Mouse (Mus musculus) layer of hippocampus, adult 9-11 months (tissue): ENCODE measurements at regions not wholly inside any gene's neighbourhood (a gene's known extent, or its start where the extent isn't known, plus 50 kb on each side); places are given as distances from the start of the nearest gene placed in this dataset.
A peak's percentile ranks its signal among the peaks of the same experiment; 100 is the strongest.

Source experiments
- DNase-seq: peaks from one replicate; pipeline ENCODE4 v3.0.0; 2022

DNA sequence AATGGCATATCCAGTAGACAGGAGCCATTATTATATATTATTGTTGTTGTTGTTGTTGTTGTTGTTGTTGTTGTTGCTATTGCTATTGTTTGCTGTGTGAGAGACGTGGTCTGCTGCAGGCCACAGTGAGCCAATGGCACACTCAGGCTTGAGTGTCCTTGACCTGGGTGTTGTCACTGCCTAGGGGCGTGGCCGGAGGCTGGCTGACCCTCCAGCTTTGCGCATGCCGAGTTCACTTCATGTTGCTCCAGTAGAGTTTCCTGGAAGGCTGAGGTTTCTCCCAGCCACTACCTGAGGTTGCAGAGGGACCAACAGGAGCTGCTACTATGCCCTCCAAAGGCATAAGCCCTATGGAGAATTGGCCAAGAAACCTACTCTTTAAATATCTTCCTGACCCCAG, 83.1 kb upstream of the Csf3r start:
- no peak for DNase-seq

DNA sequence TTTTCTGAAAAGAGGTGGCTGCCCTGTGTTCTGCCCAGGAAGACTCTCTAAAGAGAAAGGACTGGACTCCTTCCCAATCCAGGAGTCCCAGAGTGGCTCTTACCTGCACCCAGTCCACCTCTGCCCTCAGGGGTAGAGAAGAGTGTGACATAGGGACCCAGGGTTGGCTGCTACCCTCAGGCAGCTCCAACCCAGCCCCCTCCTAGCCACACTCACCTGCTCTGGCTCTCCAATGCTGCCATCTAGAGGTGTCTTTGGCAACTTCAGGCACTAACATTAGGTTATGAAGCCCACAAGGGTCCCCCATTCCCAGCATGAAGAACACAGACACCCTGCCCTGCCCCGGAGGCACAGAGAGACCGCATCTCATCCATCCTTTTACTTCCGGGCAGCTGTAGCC, 82.4 kb upstream of the Csf3r start:
- DNase-seq = peak; percentile 14

DNA sequence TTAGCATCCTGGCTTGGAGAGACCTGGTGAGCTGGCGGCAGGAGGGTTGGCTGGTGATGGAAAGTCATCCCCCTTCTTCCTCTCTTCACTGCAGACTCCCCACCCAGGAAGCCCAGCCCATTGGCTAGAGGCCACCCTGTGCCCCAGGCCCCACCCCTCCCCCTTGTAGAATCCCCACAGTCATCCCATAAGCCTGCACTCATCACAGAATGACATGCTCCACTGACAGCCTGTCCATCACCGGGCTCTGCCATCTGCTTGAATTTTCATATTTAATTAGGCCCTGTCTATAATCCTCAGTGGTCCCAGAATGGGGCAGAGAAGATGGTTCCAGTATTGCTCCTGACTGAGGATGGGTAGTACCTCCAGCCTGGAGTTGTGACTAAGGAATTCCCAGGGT, 79.3 kb upstream of the Csf3r start:
- DNase-seq = no peak

DNA sequence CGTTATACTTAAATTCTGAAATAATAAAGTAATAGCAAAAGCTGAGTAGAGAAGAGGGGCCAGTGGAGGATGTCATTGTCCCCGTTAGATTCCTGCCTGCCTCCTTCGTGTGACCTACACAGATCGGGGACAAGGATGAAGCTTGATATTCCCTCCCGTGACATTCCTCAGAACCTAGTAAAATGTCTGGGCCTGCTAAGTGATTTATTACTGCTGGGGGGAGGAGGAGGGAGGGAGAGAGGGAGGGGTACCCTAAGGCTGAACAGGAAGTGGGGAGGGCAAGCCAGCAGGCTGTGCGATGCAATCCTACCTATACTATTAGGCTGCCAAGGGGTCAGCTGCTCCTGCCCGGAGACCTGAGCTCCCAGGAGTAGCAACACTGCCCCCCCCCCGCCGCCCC, 64.9 kb upstream of the Csf3r start:
- no peak for DNase-seq

DNA sequence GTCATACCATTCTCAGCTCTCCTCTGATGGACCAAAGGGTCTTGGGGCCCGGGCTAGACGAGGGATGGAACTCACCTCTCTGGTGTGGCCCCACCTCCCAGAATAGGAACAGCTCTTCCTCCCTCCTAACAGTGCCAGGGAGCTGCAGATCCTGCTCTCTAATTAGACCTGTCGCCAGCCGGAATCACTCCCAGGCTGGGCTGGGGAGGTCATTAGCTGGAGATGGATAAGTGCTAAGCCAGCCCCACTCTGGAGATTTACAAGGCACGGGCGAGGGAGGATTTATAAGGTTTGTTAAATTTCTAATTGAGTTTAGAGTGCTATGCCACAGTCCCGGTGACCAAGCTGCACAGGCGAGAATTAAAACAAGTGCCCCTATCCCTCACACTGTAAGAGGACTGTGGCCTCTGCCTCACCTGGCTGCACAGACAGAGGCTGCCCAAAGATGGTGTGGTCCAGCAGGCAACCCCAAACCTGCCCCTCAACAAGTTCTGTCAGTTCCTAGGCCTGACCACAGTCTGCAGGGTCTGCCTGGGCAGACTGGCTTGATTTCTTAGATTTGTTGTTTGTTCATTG, 63.6 kb upstream of the Csf3r start:
- no peak for DNase-seq

DNA sequence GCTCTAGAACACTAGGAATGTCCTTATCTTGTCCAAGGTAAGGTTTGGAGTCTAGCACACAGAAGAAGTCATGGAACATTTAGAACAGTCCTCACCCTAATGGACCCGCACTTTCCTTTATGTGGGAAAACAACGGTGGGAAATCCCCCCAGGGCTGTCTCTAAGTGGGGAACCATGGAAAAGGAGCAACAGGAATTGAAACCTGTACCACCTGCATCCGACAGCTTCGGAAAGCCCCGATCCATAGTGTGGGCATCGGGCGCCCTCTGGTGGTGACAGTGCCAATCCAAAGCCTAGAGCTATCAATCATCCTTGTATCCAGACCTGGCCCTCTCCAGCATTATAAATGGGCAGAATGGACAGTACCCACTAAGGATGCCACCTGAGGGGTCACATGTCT, 61.7 kb upstream of the Csf3r start:
- peak; percentile 36 for DNase-seq
